Mouse (Mus musculus): ENCODE measurements around the gene Smim10l2a.

DNA sequence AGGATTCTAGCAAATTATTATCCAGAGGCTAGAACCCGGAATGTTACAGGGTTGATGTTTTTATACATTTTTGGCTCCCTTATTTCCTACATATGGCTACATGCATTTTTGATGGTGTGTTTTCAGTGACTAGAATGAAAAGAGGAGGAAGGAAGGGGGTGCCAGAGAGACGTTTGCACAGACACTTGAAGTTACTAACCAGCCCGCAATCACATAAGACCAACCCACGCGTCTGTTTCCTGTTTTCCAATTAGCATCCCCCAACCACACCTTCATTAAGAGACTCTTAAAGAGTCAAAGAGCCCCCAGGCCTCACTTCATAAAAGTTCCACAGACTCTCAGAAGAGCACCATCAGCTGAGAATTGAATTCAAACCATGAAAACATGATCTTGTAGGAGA is 31.7 kb downstream of the Smim10l2a start:
- TF ChIP-seq USF1 (IDR thresholded peaks at IDR 0.05; ENCODE audit: low read depth) (no peak), CTCF (IDR thresholded peaks at IDR 0.05; ENCODE audit: control insufficient read depth, insufficient read depth, insufficient read length) (no peak), MYOD1 (IDR thresholded peaks at IDR 0.05; ENCODE audit: control insufficient read depth, insufficient read length, low read depth) (no peak)
